Comparison of ENCODE assay signal across 8 mouse cellular contexts in the genomic region with DNA sequence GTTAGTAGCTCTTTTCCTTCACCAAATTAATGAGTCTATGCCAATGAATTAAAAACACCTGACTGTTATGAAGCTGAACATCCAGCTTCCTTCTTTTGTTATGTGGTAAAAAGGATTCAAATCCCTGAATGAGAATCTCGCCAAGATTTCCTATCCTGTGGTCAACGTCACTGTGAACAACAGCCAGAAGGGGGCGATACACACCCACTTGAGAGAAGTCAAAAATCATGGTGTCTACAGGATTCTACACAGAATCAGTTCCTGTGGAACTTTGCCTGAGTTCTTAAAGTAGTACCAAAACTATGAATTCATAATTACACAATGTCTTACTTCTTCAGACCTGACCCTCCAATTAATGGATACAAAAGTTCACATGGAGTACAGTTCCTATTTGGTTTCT.
DNase-seq lines count a peak whose midpoint lies in the region; ATAC-seq lines count a peak whose summit lies in the region.

No protein-coding gene starts in this region.

- no peak overlapping the region for H3K4me3 ChIP-seq in midbrain, embryonic 11.5 days (ENCODE audit: low read depth, low read length)
- H3K4me3 ChIP-seq in midbrain, embryonic 15.5 days, result no peak overlapping the region
- H3K4me3 ChIP-seq in neural tube, embryonic 12.5 days, result no peak overlapping the region

- WGBS in midbrain, embryonic 11.5 days, result 6% methylated on average over 3 of the region's 3 CpGs
- 1% methylated on average over 3 of the region's 3 CpGs for WGBS in midbrain, embryonic 15.5 days
- WGBS in neural tube, embryonic 12.5 days, result 3% methylated on average over 3 of the region's 3 CpGs

- no peaks in the 10 kb centered on the region for H3K36me3 ChIP-seq in midbrain, embryonic 11.5 days (ENCODE audit: control insufficient read depth, insufficient read depth, low read length)
- no peaks in the 10 kb centered on the region for H3K36me3 ChIP-seq in midbrain, embryonic 15.5 days (replicated peaks)
- H3K36me3 ChIP-seq in neural tube, embryonic 12.5 days, result no peaks in the 10 kb centered on the region

- peak; percentile 64 for ATAC-seq in midbrain, embryonic 11.5 days (ENCODE audit: low FRiP score)
- no peak for ATAC-seq in midbrain, embryonic 15.5 days (replicated peaks)
- peak; percentile 48; the same call in 1 of the 2 replicates for ATAC-seq in neural tube, embryonic 12.5 days (ENCODE audit: low FRiP score, low read depth)

- H3K27ac ChIP-seq in midbrain, embryonic 11.5 days (ENCODE audit: low read depth, low read length), result no peak overlapping the region
- no peak overlapping the region for H3K27ac ChIP-seq in midbrain, embryonic 15.5 days
- H3K27ac ChIP-seq in neural tube, embryonic 12.5 days, result no peak overlapping the region

- H3K9ac ChIP-seq in midbrain, embryonic 11.5 days (ENCODE audit: low read length), result no peak overlapping the region
- H3K9ac ChIP-seq in midbrain, embryonic 15.5 days, result no peak overlapping the region
- H3K9ac ChIP-seq in neural tube, embryonic 12.5 days, result no peak overlapping the region

- DNase-seq in midbrain, embryonic 11.5 days (ENCODE audit: low spot score, missing footprints), result peak; percentile 95
- DNase-seq in WW6 (ENCODE audit: low read depth, low spot score), result peak; percentile 31
- DNase-seq in embryo, embryonic 10 days (ENCODE audit: low spot score), result peak; percentile 83
- DNase-seq in heart, postnatal 4 days, result peak; percentile 61
- DNase-seq in left cerebral cortex, adult 18-20 months (ENCODE audit: low spot score in 2 of 2), result peak; percentile 68 to 75
- no peak for DNase-seq in natural killer cell, adult 2 months (ENCODE audit: low spot score in 2 of 2)

- no peaks in the 10 kb centered on the region for H3K27me3 ChIP-seq in midbrain, embryonic 11.5 days (ENCODE audit: control insufficient read depth, insufficient read depth, low read length)
- no peaks in the 10 kb centered on the region for H3K27me3 ChIP-seq in midbrain, embryonic 15.5 days (replicated peaks)
- no peaks in the 10 kb centered on the region for H3K27me3 ChIP-seq in neural tube, embryonic 12.5 days (replicated peaks)

- H3K9me3 ChIP-seq in midbrain, embryonic 11.5 days (ENCODE audit: control insufficient read depth, low read length), result no peaks in the 10 kb centered on the region
- H3K9me3 ChIP-seq in midbrain, embryonic 15.5 days, result no peaks in the 10 kb centered on the region
- H3K9me3 ChIP-seq in neural tube, embryonic 12.5 days, result no peaks in the 10 kb centered on the region

- no peak overlapping the region for H3K4me2 ChIP-seq in midbrain, embryonic 11.5 days
- H3K4me2 ChIP-seq in midbrain, embryonic 15.5 days, result no peak overlapping the region
- no peak overlapping the region for H3K4me2 ChIP-seq in neural tube, embryonic 12.5 days (replicated peaks)

- no peaks in the 10 kb centered on the region for H3K4me1 ChIP-seq in midbrain, embryonic 11.5 days (ENCODE audit: control insufficient read depth, insufficient read depth, low read length)
- no peaks in the 10 kb centered on the region for H3K4me1 ChIP-seq in midbrain, embryonic 15.5 days
- no peaks in the 10 kb centered on the region for H3K4me1 ChIP-seq in neural tube, embryonic 12.5 days

Comparison
In these comparisons a context has a peak if more than half of its experiments do, and no peak if none do; other contexts are left out.
1. DNase-seq: peak in midbrain, embryonic 11.5 days (single experiment), WW6 (single experiment), embryo, embryonic 10 days (single experiment), heart, postnatal 4 days (single experiment) and left cerebral cortex, adult 18-20 months (2 of 2); none in natural killer cell, adult 2 months (0 of 2).